Mouse (Mus musculus): Measurements from ENCODE around the gene Prtn3.

Prtn3 gene

GRCm38 (mm10) chr10:79855558-79856184 lies 18.6 kb upstream of the Prtn3 start:
- DNase-seq (ENCODE audit: low spot score), result no peak

- DNase-seq (ENCODE audit: low spot score), result no peak
Measured at GRCm38 (mm10) chr10:79856280-79856679, 18.0 kb upstream of the Prtn3 start.

GRCm38 (mm10) chr10:79856704-79857451 lies 17.4 kb upstream of the Prtn3 start:
- no peak for DNase-seq (ENCODE audit: low spot score)

DNA sequence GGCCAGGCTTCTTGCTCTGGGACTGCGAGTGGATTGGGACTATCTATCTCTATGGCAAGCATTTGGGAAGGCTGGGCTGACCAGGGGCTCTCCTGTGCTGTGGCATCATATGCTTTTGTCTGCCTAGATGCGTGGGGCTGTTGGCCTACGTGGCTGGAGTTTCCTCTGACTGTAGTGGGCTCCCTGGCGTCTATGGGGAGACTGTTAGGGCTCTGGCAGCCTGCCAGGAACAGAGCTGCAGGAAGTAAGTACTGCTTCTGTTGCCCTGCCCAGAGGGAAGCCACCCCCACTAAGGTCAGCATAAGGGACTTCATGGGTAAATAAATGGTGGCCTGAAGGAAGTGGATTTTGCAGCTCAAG lies 16.8 kb upstream of the Prtn3 start:
- no peak for DNase-seq (ENCODE audit: low spot score)

DNA sequence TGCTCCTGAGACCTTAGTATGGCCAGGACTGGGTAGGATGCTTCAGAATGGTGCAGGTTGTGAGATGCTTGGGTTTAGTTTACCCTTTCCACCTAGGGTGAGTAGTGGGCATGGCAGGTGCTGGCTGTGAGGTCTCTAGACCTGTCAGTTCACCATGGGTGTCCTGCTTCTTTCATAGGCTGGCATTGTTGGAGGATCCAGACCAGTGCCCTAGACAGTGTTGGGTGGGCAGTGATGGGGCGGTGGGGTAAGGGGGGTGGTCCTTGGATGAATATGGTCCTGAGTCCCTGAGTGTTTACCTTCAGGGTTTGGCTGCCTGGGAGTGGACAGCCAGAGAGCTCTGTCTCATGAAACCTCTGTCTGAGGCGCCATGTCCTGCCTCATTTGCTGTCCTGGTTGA lies 16.4 kb upstream of the Prtn3 start:
- DNase-seq (ENCODE audit: low spot score), result no peak

- DNase-seq (ENCODE audit: low spot score), result peak; percentile 68
Measured at GRCm38 (mm10) chr10:79858416-79859074, 15.7 kb upstream of the Prtn3 start.

DNA sequence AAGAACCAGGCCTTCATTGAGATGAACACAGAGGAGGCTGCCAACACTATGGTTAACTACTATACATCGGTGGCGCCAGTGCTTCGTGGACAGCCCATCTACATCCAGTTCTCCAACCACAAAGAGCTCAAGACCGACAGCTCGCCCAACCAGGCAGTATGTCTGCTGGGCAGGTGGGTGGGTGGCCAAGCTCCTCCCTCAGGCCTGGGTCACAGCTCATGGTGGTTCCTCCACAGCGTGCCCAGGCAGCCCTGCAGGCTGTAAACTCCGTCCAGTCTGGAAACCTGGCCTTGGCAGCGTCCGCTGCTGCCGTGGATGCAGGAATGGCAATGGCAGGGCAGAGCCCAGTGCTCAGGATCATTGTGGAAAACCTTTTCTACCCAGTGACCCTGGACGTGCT lies 15.2 kb upstream of the Prtn3 start:
- no peak for DNase-seq (ENCODE audit: low spot score)

- DNase-seq (ENCODE audit: low spot score), result no peak
Measured at GRCm38 (mm10) chr10:79860079-79860911, 14.0 kb upstream of the Prtn3 start.

DNA sequence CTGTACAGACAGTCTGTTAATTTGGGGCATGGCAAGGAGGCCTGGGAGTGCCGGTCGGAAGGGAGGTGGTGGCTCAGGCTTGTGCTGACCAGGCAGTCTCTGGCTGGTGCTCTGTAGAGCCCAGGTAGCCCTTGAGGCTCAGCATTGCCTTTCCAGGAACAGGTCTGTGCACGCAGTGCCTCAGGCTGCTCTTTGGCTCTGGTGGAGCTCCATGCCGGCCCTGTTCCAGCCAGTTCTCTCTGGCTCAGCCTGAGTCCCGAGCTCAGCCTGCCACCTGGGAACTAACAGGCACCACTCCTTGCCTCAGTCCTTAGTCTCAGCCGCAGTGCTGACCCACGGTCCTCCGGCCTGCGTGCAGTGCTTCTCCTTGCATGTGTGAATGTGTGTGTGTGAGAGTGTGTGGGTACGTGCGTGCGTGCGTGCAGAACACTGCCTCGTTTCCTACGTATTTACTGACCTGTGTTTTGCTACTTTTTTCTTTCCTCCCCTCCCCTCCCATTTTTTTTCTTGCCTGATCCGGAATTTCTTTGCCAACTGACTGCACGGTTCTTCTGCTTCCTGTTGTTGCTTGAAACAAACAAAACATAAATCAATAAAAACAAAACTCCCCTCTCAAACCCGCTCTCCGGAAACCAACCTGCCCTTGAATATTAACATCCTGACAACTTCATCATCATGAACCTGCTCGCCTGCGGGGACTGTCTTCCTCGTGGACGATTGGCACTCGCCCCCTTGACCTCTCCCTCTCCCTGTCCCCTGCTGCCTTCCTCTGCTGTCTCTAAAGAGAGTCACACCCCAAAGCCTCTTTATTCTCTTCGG lies 12.8 kb upstream of the Prtn3 start:
- no peak for DNase-seq (ENCODE audit: low spot score)

DNA sequence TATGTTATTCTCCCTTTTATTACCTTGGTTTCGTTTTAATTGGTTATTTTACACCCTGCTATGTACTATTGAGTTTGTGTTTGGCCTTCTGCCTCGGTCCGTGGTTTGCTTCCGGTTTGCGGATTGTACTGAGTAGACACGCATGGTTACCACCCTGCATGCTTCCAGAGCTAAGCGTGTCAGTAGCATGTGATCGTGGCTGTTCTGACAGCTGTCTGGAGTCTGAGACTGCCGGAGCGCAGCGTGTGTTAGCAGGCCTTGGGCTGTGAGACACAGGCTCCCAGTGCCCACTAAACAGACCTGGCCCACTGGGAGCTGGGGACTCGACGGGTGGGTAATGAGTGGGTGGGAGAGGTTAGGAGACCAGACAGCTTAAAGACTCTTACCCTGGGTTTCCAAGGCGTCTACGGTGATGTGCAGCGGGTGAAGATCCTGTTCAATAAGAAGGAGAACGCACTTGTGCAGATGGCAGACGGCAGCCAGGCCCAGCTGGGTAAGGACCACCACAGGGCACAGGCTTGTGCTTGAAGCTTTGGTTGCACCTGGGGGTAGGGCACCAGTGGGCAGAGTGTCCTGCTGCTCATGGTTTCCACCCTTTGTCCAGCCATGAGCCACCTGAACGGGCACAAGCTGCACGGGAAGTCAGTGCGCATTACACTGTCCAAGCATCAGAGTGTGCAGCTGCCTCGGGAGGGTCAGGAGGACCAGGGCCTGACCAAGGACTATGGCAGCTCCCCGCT lies 12.1 kb upstream of the Prtn3 start:
- DNase-seq (ENCODE audit: low spot score), result no peak

DNA sequence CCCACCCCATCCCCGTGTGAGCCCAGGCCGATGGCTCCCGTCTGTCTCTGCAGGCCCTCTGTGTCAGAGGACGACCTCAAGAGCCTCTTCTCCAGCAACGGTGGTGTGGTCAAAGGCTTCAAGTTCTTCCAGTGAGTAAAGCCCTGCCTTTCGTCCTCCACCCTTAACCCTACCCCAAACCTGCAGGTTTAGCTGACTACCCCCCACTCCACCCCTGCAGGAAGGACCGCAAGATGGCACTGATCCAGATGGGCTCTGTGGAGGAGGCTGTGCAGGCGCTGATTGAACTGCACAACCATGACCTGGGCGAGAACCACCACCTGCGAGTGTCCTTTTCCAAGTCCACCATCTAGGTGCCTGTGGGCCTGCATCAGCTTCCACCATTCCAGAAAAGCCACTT lies 11.4 kb upstream of the Prtn3 start:
- no peak for DNase-seq (ENCODE audit: low spot score)

DNA sequence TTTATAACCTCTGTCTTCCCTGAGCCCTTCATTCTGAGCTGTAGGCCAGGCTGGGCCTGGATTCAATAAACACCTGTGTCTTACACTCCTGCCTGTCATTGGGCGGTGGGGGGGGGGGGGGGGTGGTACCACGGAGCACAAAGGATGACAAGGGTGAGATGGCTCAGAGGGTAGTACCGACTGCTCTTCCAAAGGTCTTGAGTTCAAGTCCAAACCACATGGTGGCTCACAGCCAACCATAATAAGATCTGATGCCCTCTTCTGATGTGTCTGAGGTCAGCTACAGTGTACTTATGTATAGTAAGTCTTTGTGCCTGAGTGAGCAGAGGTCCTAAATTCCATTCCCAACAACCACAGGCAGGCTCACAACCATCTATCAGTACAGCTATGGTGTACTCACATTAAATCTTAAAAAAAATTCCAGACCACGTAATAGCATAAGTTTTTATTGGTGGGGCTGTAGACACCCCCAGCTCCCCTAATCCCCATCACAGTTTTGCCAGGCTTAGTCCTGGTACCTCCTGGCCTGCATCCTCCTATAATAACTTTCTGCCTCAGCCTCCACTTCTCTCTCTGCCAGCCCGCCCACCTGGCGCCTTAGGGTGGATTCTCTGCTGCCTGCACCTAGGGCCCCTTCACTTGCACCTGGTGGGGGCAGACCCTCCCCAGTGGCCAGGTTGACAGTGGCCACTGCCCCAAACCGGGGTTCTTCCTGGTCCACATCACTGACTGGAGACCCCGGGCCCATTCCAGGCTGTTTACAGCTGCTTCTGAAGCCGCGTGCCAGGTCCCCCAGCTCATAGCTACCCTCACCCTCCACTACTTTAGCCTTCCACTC lies 9.7 kb upstream of the Prtn3 start:
- no peak for DNase-seq (ENCODE audit: low spot score)

DNA sequence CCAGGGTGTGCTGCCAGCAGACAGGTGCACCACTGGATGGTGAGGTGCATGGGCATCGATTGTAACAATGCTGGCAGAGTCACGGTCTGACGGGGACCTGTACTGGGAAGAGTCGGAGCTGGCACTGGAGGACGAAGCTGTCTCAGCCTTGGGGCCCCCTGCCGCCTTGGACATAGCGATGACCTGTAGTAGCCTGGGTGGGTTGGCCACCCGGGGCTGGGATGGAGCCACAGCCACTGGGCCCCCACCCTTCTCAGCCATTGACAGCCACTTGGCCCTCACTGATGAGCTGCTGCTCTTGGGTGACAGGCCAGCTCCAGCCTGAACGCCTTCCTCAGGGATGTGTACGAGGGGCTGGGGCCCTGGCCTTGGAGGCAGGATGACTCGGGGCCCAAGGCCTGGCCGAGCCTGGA lies 9.1 kb upstream of the Prtn3 start:
- DNase-seq (ENCODE audit: low spot score), result no peak

GRCm38 (mm10) chr10:79865801-79866295 lies 8.4 kb upstream of the Prtn3 start:
- DNase-seq (ENCODE audit: low spot score), result no peak

- DNase-seq (ENCODE audit: low spot score), result no peak
Measured at GRCm38 (mm10) chr10:79866601-79867000, 7.7 kb upstream of the Prtn3 start.

DNA sequence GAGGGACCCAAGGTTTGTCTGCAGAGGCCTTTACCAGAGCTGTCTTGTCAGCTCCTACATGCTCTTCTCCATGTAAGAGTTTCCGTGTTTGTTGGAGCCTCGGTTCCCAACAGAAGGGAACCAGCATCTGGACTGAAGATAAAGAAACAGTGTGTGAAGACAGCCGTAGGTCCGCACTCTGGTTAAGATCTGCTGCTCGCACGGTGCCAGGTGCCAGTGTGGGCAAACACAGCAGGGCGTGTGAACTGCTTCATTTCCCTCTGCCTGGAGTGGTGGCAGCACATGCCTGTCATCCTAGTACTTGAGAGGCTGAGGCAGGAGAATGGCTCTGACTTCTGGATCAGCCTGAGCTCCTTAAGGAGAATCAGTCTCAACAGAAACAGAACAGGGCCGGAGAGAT lies 2.4 kb upstream of the Prtn3 start:
- DNase-seq (ENCODE audit: low spot score), result no peak

- DNase-seq (ENCODE audit: low spot score), result no peak
Measured at GRCm38 (mm10) chr10:79872862-79873261, 1.4 kb upstream of the Prtn3 start.

DNA sequence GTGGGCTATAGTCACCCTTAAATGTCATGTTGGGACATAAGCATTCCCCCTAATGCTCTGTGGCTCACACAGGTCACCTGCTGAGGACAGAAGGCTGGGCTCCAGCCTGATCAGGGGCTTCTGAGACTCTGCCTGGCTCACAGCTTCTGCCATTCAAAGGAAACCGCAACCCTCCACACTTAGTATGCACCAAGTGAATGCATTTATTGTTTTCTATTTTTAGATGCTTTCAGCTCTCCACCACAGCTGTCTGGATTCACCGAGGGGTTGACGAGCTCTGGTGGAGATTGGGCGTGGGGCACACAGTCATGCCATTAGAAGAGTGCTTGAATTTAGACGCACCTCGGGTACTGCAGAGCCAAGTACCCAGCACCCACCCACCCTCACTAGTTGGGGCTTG lies 963 bp upstream of the Prtn3 start:
- no peak for DNase-seq (ENCODE audit: low spot score)

DNA sequence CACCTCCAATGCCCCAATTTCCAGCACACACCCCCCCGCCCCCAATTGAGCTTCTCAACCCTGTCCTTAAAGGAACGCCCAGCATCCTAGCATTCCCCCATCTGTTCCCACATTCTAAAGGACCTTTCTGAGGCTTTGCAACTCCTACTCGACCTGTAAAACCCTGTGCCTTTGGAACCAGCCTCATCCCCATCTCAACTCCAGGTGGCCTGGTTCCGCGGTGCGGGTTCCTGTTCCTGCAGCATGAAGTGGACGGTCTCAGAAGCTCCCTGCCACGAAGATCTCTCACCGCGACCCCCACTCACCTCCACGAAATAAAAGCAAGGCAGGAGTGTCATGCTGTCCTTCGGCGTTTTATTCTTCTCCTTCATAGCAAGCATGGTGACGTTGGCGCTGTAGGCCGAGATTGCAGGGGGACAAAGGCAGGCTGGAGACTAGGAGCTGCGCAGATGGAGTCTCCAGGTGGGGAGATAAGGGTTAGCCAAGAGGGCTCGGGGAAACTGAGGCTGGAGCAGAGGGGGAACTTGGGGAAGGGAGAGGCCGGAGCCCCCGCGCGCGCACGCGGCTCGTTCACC lies 474 bp upstream of the Prtn3 start:
- DNase-seq (ENCODE audit: low spot score), result no peak

GRCm38 (mm10) chr10:79877174-79877573 lies 2.9 kb downstream of the Prtn3 start:
- DNase-seq (ENCODE audit: low spot score), result no peak
